In genomic region chr6:32321187-32321586, GRCm38 (mm10) we compare ENCODE assay signal across 16 mouse cellular contexts.
"Had no signal": no experiment of that assay in that cellular context is flagged by ENCODE, and none has a peak within 500 bp of the region (broad histone marks: within the 10 kb centered on the region; RNA-seq: fewer than 3 reads in every experiment).

No protein-coding gene starts in this region.

- H3K4me1 ChIP-seq: liver, embryonic 13.5 days; lung, embryonic 15.5 days; midbrain, embryonic 13.5 days; neural tube, embryonic 12.5 days had no signal

- H3K9me3 ChIP-seq: liver, embryonic 13.5 days; lung, embryonic 15.5 days; megakaryocyte, embryonic 14.5 days; midbrain, embryonic 13.5 days; neural tube, embryonic 12.5 days had no signal

- H3K27me3 ChIP-seq: liver, embryonic 13.5 days; lung, embryonic 15.5 days; megakaryocyte, embryonic 14.5 days; midbrain, embryonic 13.5 days; neural tube, embryonic 12.5 days had no signal

- H3K4me3 ChIP-seq: left cerebral cortex, adult 2 months; liver, embryonic 13.5 days; lung, embryonic 15.5 days; megakaryocyte, embryonic 14.5 days; midbrain, embryonic 13.5 days; neural tube, embryonic 12.5 days had no signal

- H3K27ac ChIP-seq: left cerebral cortex, adult 2 months; liver, embryonic 13.5 days; lung, embryonic 15.5 days; macrophage; midbrain, embryonic 13.5 days; neural tube, embryonic 12.5 days had no signal

- H3K4me2 ChIP-seq: liver, embryonic 13.5 days; lung, embryonic 15.5 days; midbrain, embryonic 13.5 days; neural tube, embryonic 12.5 days had no signal

- H3K36me3 ChIP-seq: liver, embryonic 13.5 days; lung, embryonic 15.5 days; midbrain, embryonic 13.5 days; neural tube, embryonic 12.5 days had no signal

- H3K9ac ChIP-seq: liver, embryonic 13.5 days; liver, postnatal 0 days; lung, embryonic 15.5 days; midbrain, embryonic 13.5 days; neural tube, embryonic 12.5 days had no signal

- ATAC-seq: liver, postnatal 0 days; midbrain, embryonic 13.5 days had no signal

- DNase-seq: kidney, adult 8-10 months; kidney, postnatal 25 days; liver; liver, embryonic 13.5 days; liver, postnatal 0 days; lung, postnatal 14 days; right cerebral cortex, postnatal 14 days; spleen, adult 18-20 months; thymus, adult 18-20 months; thymus, postnatal 14 days had no signal
